8 mouse cellular contexts compared by ENCODE assay signal in genomic region chr2:31962501-31963224, GRCm38 (mm10). TPM values are rescaled to one million over a fixed set of nuclear protein-coding genes. Genes with fewer than 3 reads are reported as not detected.
DNase-seq lines count a peak whose midpoint lies in the region; ATAC-seq and TF ChIP-seq lines count a peak whose summit lies in the region.

No protein-coding gene starts in this region.

- H3K36me3 ChIP-seq in stomach, embryonic 14.5 days (ENCODE audit: control insufficient read depth, insufficient read depth, low read length), result no peaks in the 10 kb centered on the region

- WGBS in cerebellum, adult 2 months, result 13% methylated on average over 8 of the region's 8 CpGs
- WGBS in stomach, embryonic 14.5 days, result 73% methylated on average over 8 of the region's 8 CpGs

- H3K4me1 ChIP-seq in cerebellum, adult 2 months (ENCODE audit: control insufficient read depth, insufficient read depth, low read length), result peaks cover 16% of the 10 kb centered on the region
- no peaks in the 10 kb centered on the region for H3K4me1 ChIP-seq in stomach, embryonic 14.5 days (ENCODE audit: control insufficient read depth, insufficient read depth, low read length)

- ATAC-seq in stomach, embryonic 14.5 days (ENCODE audit: insufficient number of reproducible peaks, insufficient read depth, low FRiP score, low read depth), result peak; percentile 55; the same call in 1 of the 2 replicates

- no peak overlapping the region for H3K4me3 ChIP-seq in cerebellum, adult 2 months (replicated peaks; ENCODE audit: insufficient read depth, low read depth, low read length)
- no peak overlapping the region for H3K4me3 ChIP-seq in stomach, embryonic 14.5 days (ENCODE audit: low read depth, low read length)

- H3K4me2 ChIP-seq in stomach, embryonic 14.5 days (replicated peaks; ENCODE audit: low read depth, low read length), result no peak overlapping the region

- no peaks in the 10 kb centered on the region for H3K9me3 ChIP-seq in stomach, embryonic 14.5 days (ENCODE audit: control insufficient read depth, low read depth, low read length)

- TF ChIP-seq CTCF in cerebellum, adult 2 months (IDR thresholded peaks at IDR 0.05; ENCODE audit: borderline replicate concordance, insufficient read depth, low read depth, low read length), result peak; percentile 44

- no peak for TF ChIP-seq POLR2A in cerebellum, adult 2 months (IDR thresholded peaks at IDR 0.05; ENCODE audit: borderline replicate concordance, insufficient read depth, low read length)

- H3K9ac ChIP-seq in stomach, embryonic 14.5 days (replicated peaks; ENCODE audit: low read depth, low read length), result no peak overlapping the region

- DNase-seq in A20 (ENCODE audit: low read depth, low spot score), result peak; percentile 29
- DNase-seq in cerebellum, adult 2 months, result peak; percentile 63 to 70
- DNase-seq in frontal cortex, postnatal 36 days (ENCODE audit: low spot score in 2 of 2), result peak; percentile 31 to 46
- DNase-seq in layer of hippocampus, adult 18-20 months (ENCODE audit: low spot score in 2 of 2), result peak; percentile 57 to 80
- DNase-seq in lung, postnatal 14 days, result peak; percentile 29
- no peak for DNase-seq in spleen, postnatal 14 days (ENCODE audit: low spot score in 2 of 2)
- DNase-seq in T-cell, adult 2 months (ENCODE audit: low spot score), result no peak

- peak overlapping the region; percentile 27 for H3K27ac ChIP-seq in cerebellum, adult 2 months (ENCODE audit: insufficient read depth, low read length)
- no peak overlapping the region for H3K27ac ChIP-seq in stomach, embryonic 14.5 days (ENCODE audit: low read length)

- H3K27me3 ChIP-seq in cerebellum, adult 2 months (ENCODE audit: control insufficient read depth, insufficient read depth, low read length), result no peaks in the 10 kb centered on the region
- no peaks in the 10 kb centered on the region for H3K27me3 ChIP-seq in stomach, embryonic 14.5 days (ENCODE audit: control insufficient read depth, insufficient read depth, low read length)

RNA-seq across cellular contexts. Expression of gene Nup214, which starts 11.6 kb away (rescaled TPM):
- 43.7 and 47.0 TPM in 2 replicates for polyA plus RNA-seq in cerebellum, adult 2 months (2012; rRNA removed)
- total RNA-seq in layer of hippocampus, adult 18-20 months (2021), result 10 to 100 TPM; 54.3 to 59.0 TPM
- polyA plus RNA-seq in stomach, embryonic 14.5 days (2014; fragmentation: Nextera tagmentation; extraction: Ambion mirVana), result 83.8 and 93.9 TPM in 2 replicates

RNA-seq across cellular contexts. Expression of gene Aif1l, which starts 12.7 kb away (rescaled TPM):
- 11.7 and 14.1 TPM in 2 replicates for polyA plus RNA-seq in cerebellum, adult 2 months (2012; rRNA removed)
- total RNA-seq in layer of hippocampus, adult 18-20 months (2021), result 1 to 10 TPM; 8.0 to 9.2 TPM
- polyA plus RNA-seq in stomach, embryonic 14.5 days (2014; fragmentation: Nextera tagmentation; extraction: Ambion mirVana), result 18.2 and 21.4 TPM in 2 replicates

Comparison
In these comparisons a context has a peak if more than half of its experiments do, and no peak if none do; other contexts are left out.
1. DNase-seq: peak in A20 (single experiment), cerebellum, adult 2 months (2 of 2), frontal cortex, postnatal 36 days (2 of 2), layer of hippocampus, adult 18-20 months (2 of 2) and lung, postnatal 14 days (single experiment); none in spleen, postnatal 14 days (0 of 2) and T-cell, adult 2 months (single experiment).